Mouse (Mus musculus): ENCODE data around the gene Ell.

- no peak for TF ChIP-seq CTCF (IDR thresholded peaks at IDR 0.05; ENCODE audit: low read depth)
- no peak for TF ChIP-seq EP300 (IDR thresholded peaks at IDR 0.05; ENCODE audit: low read depth)
Measured at GRCm38 (mm10) chr8:70595811-70596210, 56.6 kb downstream of the Ell start.

Data from liver, postnatal 0 days (tissue).